Mouse (Mus musculus): ENCODE data around the gene Fam198a.

- TF ChIP-seq CTCF (IDR thresholded peaks at IDR 0.05; ENCODE audit: low read depth) (peak; percentile 88), EP300 (IDR thresholded peaks at IDR 0.05; ENCODE audit: low read depth) (no peak)
These were observed 68.1 kb downstream of the Fam198a start for GRCm38 (mm10) chr9:122018782-122019395.
